Mouse (Mus musculus) small intestine, adult 2 months (tissue): Measurements from ENCODE around the gene Tmem203.

Experiments
- CTCF ChIP-seq: fragments of 200-500 bp; IDR thresholded peaks from 2 replicates; pipeline ENCODE4 v1.5.1; 2012; ENCODE audit warnings: low read depth, mild to moderate bottlenecking, control low read depth, inconsistent platforms, low read length, moderate library complexity, mixed read lengths; ENCODE audit not compliant: insufficient replicate concordance, insufficient read length; ENCODE audit errors: extremely low read depth
- POLR2A ChIP-seq: fragments of 200-500 bp; IDR thresholded peaks from 2 replicates; pipeline ENCODE4 v1.6.1; 2012; ENCODE audit warnings: low read depth, mild to moderate bottlenecking, control low read depth, inconsistent platforms, low read length, moderate library complexity

DNA sequence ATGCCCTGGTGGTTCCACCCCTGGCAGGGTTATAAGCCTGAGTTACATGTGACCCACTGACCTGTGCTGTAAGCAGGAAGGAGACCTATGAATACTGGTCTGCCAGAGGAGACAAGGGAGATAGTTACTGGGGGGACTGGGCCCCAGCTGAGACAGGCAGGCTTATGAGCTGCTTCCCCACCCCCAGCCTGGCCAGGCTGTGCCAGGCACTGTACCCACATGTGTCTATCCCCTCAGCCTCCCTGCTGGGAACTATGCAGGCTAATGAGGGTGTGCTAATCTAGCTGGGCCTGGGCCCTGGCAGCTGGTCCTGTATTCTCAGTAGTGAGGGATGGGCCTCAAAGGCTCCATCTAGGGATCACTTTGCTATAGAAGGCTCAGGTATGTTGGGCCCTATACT, 12.0 kb downstream of the Tmem203 start:
- TF ChIP-seq CTCF (no peak), POLR2A (no peak)
